Mouse (Mus musculus) left cerebral cortex, adult 11 months (tissue): ENCODE results near the gene Olfr1415.
A peak's percentile ranks its signal among the peaks of the same experiment; 100 is the strongest.
"Not testable (repeated sequence)": the region's sequence is repeated elsewhere in the genome, so short reads cannot be mapped to it uniquely, and the experiment has no call there.

Source experiments
- DNase-seq: peaks from one replicate; pipeline ENCODE4 v3.0.0; 2022; ENCODE audit warnings: low spot score

The Olfr1415 gene

DNA sequence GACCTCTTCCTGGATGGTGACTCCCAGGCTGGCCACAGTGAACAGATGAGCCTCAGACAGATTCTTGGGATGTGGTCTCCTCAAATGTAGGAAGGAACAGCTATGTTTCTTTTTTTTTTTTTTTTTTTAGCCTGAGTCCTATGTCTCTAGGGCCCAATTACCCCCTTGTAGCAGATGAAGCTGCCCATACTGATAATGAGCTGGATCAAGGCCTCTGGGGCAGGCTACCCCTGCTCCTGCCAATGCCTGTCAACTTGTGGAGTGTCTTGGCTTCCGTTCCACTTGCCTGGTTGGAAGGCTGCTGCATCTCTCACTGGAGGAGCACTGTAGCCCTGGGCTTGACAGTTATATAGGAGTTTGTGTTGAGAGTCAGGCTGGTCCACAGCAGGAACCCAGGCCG is at the start of gene Olfr1415:
Olfr1415 (minus strand) TSS at position 101 of the 400 bp plus-strand sequence.
- DNase-seq = no peak

GRCm38 (mm10) chr1:92539071-92539470 is 43.2 kb upstream of the Olfr1415 start:
- no peak for DNase-seq

DNA sequence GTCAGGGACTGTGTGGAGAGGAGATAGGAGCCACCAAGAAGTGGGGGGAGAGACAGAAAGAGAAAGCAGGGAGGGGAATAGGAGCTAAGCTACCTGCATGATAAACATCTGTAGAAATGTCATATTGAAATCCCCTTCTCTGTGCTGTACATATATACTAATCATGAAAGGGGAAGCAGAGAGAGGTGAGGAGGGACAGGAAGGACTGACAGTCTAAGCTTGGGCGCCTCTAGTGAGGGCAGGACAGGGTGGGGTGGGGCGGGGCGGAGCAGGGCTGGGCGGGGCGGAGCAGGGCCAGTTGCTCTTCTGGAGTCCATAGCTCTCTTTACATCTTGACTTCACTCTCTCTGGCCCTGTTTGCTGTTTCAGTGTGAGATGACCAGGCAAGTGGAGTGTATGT is 41.1 kb upstream of the Olfr1415 start:
- no peak for DNase-seq

DNA sequence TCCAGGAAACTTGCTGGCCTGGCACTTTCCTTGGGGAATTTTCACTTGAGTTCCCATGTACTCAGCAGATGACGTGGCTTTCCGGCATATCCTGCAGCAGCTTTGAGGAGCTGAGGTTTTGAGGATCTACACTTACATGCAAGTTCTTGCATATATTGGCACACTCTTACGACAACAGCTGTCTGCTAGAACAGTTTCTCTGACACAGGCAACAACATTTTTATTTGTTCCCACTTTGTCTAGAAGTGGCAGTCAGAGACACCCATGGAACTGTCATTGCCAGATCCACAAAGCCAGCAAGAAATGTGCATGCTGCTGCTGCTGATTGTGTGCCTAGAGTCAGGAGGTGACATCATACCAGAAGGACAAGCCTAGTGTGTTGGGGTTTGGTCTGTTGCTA is 27.9 kb upstream of the Olfr1415 start:
- DNase-seq = no peak

DNA sequence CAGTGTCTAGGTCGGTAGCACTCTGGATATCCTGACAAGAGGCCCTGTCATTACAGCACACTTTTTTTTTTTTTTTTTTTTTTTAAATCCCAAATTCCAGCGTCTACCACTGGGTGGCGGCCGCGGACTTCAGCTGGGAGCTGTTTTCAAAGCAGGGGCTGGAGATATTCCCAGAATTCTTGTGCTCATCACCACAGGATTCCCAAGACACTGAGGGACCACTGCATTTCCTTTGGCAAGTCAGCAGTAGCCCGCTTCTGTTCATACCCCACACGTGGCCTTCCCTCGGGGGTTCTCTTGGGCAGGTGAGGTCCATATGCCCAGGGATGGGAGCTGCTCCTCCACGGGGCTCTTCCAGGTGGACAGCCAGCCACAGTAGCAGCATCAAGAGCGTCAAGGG is 25.5 kb upstream of the Olfr1415 start:
- DNase-seq = no peak

GRCm38 (mm10) chr1:92519046-92519445 is 23.1 kb upstream of the Olfr1415 start:
- DNase-seq = peak; percentile 31

DNA sequence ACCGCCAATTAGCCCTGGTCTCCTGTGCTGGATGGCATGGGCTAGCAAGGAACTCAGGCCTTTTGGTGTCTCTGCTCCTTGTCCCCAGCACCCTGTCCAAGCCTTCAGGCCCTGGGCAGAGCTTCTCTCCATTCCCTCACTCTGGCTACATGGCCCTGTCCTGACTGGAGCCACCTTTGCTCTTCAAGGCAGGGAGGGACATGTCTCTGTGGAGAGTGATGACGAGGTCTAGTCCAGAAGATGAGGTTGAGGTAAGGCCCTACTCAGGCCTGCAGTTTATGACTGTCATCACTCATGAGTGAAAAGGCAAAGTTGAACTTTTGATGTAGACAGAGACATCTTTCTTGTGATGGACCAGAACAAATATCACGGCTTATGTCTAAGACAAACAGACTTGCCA is 22.7 kb upstream of the Olfr1415 start, which contains the start of gene Olfr1414:
Olfr1414 (minus strand) TSS at position 101 of the 400 bp plus-strand sequence.
- no peak for DNase-seq

DNA sequence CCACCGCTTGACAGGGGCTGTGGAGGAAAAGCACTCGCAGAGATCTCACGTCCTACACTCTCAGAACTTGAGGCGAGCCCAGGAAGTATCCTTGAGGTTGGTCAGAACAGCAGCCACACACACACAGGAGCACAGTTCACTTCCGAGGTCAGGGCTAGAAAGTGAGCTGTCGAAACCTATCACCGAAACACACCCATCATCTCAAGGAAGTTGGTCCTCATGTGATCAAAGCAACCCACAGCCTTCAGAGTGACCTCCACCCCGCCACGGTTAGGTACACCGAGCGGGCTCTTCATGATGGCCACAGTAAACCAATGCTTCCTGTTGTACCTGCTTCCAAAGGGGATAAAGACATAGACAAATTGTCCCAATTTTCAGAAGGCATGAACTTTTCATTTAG is 19.5 kb upstream of the Olfr1415 start:
- no peak for DNase-seq

- DNase-seq = not testable (repeated sequence)
Measured at GRCm38 (mm10) chr1:92511646-92512045, 15.7 kb upstream of the Olfr1415 start.

- DNase-seq = no peak
Measured at GRCm38 (mm10) chr1:92485013-92485412, 10.9 kb downstream of the Olfr1415 start, which contains the start of gene Olfr1416. TSS of gene Olfr1416 (minus strand) at chr1:92485113.

GRCm38 (mm10) chr1:92474066-92474578 is 21.8 kb downstream of the Olfr1415 start:
- no peak for DNase-seq

- DNase-seq = peak; percentile 80
Measured at GRCm38 (mm10) chr1:92473165-92474041, 22.5 kb downstream of the Olfr1415 start, which contains the start of gene Ndufa10. TSS of gene Ndufa10 (minus strand) at chr1:92473860.

GRCm38 (mm10) chr1:92468891-92469290 is 27.0 kb downstream of the Olfr1415 start:
- no peak for DNase-seq

DNA sequence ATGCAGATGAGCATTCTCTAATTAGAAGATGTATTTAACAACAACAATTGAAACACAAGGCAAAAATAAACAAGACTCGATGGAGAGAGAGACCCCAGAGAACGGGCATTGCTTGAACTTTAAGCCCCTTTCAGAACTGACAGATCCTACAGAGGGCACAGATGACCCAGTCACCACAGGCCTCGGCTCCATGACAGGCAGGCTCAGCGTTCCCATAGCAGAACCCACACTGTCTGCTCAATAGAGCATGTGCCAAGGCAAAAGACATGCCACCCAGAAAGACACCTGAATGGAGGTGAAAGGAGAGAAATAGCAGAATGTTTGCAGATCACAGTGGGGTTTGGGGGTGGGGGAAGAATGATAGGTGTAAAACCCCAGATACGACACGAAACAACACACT is 37.5 kb downstream of the Olfr1415 start:
- DNase-seq = no peak

GRCm38 (mm10) chr1:92457758-92458157 is 38.1 kb downstream of the Olfr1415 start:
- no peak for DNase-seq

GRCm38 (mm10) chr1:92453751-92454445 is 42.0 kb downstream of the Olfr1415 start:
- DNase-seq = no peak

- no peak for DNase-seq
Measured at GRCm38 (mm10) chr1:92448293-92448692, 47.6 kb downstream of the Olfr1415 start.

DNA sequence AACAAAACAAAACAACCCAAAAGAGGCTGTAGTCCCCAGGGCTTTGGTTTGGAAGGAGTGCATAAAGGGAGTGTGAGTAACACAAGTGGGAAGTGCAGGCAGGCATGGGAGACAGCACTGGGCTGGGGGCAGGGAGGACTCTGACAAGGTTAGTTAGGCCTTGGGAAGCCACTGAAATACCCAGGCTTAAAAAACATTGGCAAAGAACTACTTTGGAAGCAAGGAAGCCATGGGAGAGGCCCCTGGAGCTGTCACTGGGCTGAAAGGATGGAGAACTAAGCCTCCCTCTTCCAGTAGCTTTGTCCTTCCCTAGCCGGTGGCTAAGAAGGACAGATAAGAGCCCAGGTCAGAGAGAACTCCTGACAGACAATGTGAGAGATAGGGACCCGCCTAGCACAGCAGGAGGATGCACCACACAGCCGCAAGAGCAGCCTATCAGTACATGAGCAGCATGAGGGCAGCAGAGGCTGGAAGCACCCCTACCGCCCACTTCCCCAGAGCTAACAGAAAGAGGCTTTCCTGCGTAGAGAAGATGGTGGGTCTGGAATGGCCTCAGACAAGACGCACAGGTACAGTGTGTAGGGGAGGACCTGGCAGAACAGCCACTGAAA is 54.3 kb downstream of the Olfr1415 start:
- no peak for DNase-seq

DNA sequence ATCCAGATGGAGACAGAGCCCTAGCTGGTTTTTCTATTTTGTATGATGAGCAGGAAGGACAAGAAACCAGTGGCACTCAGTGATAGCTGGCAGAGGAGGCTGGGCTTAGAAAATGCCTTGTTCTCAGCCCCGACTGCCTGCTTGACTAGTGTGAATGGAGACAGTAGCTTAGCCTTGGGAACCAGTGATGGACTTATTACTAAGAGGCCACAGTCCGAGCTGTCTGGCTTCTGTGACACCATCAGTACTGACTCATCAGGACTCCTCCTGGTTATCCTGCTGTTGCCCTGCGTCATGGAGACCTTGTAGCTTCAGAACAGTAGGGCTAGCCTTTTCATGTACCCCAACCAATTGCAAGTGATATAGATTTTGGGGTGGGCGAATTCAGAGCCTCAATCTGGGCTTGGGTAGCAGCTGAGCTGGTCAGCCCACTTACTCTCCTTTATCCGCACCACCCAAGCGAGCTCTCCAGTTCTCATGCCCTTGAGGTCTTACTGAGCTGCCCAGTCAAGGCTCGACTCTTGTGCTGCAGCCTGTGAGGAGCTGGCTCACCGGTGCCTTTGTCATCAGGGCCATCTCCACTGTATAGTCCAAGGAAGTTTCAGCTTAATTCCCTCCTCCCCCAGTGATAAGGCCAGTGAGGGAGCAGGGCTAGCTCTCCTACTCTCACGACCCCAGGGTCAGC is 55.7 kb downstream of the Olfr1415 start:
- DNase-seq = no peak
